Mouse (Mus musculus) midbrain, embryonic 16.5 days (tissue): ENCODE results near the gene Prkci. TPM values are rescaled to one million over a fixed set of nuclear protein-coding genes. Genes with fewer than 3 reads are reported as not detected.

Experiments used
- ATAC-seq: fragments of 200-750 bp; cut with Nextera tagmentation; 2 replicates; pipeline ENCODE4 v1.8.0; 2017; ENCODE audit warnings: moderate TSS enrichment
- H3K27ac ChIP-seq: fragments of 300-500 bp; sonication (generic); 2 replicates; pipeline ENCODE4 v1.5.1; 2014; ENCODE audit warnings: mild to moderate bottlenecking, low read length, mixed read lengths
- H3K27me3 ChIP-seq: fragments of 300-500 bp; sonication (generic); 2 replicates; pipeline ENCODE4 v1.6.1; 2014; ENCODE audit warnings: low read depth, low read length, mixed read lengths; ENCODE audit not compliant: control insufficient read depth, insufficient read depth
- H3K36me3 ChIP-seq: fragments of 300-500 bp; sonication (generic); 2 replicates; pipeline ENCODE4 v1.6.1; 2014; ENCODE audit warnings: mild to moderate bottlenecking, low read length, moderate library complexity, mixed read lengths; ENCODE audit not compliant: control insufficient read depth, insufficient read depth
- H3K4me1 ChIP-seq: fragments of 300-500 bp; sonication (generic); 2 replicates; pipeline ENCODE4 v1.6.1; 2014; ENCODE audit warnings: mild to moderate bottlenecking, low read length, mixed read lengths; ENCODE audit not compliant: control insufficient read depth, insufficient read depth
- H3K4me2 ChIP-seq: fragments of 300-500 bp; sonication (generic); 2 replicates; pipeline ENCODE4 v1.6.1; 2014; ENCODE audit warnings: mild to moderate bottlenecking, low read length, mixed read lengths
- H3K4me3 ChIP-seq: fragments of 300-500 bp; sonication (generic); 2 replicates; pipeline ENCODE4 v1.5.1; 2014; ENCODE audit warnings: low read depth, mild to moderate bottlenecking, low read length, moderate library complexity, mixed read lengths
- H3K9ac ChIP-seq: fragments of 300-500 bp; sonication (generic); 2 replicates; pipeline ENCODE4 v1.6.1; 2014; ENCODE audit warnings: low read depth, low read length, mixed read lengths
- H3K9me3 ChIP-seq: fragments of 300-500 bp; sonication (generic); replicated peaks from 2 replicates; pipeline ENCODE4 v1.6.1; 2014; ENCODE audit warnings: mild to moderate bottlenecking, low read length, mixed read lengths; ENCODE audit not compliant: control insufficient read depth, poor library complexity, severe bottlenecking
- WGBS: fragments of 180-500 bp; shearing (Covaris S2); extraction: QIAGEN DNeasy Blood & Tissue Kit; methylation state at CpG from one replicate; pipeline ENCODE4 v1.1.7; 2014; 5-methylcytosine and 5-hydroxymethylcytosine counted together
- polyA plus RNA-seq: library from polyadenylated mRNA; unstranded; fragments of >200 nt; fragmentation: Nextera tagmentation; extraction: Ambion mirVana; gene quantifications from 2 replicates; pipeline ENCODE4 v1.2.1, GENCODE M21; 2015

Gene Prkci
- polyA plus RNA-seq, 1 experiment from 2014 or later: 25.5 TPM

GRCm38 (mm10) chr3:31083507-31084245 lies 88.1 kb downstream of the Prkci start:
- H3K4me2 ChIP-seq: no peak overlapping the region
- WGBS: 54% methylated on average over 12 of the region's 12 CpGs
- ATAC-seq: no peak
- H3K4me3 ChIP-seq: no peak overlapping the region
- H3K9me3 ChIP-seq: no peaks in the 10 kb centered on the region
- no peaks in the 10 kb centered on the region for H3K36me3 ChIP-seq
- peaks cover 4% of the 10 kb centered on the region; the same call in 1 of the 2 replicates for H3K4me1 ChIP-seq
- H3K27ac ChIP-seq: no peak overlapping the region
- H3K27me3 ChIP-seq: no peaks in the 10 kb centered on the region
- no peak overlapping the region for H3K9ac ChIP-seq

GRCm38 (mm10) chr3:31085000-31085399 lies 89.5 kb downstream of the Prkci start:
- Histone ChIP-seq H3K36me3 (no peaks in the 10 kb centered on the region), H3K27me3 (no peaks in the 10 kb centered on the region), H3K27ac (no peak overlapping the region), H3K4me2 (no peak overlapping the region), H3K4me1 (peaks cover 4% of the 10 kb centered on the region; the same call in 1 of the 2 replicates), H3K4me3 (no peak overlapping the region), H3K9me3 (no peaks in the 10 kb centered on the region), H3K9ac (no peak overlapping the region)
- no peak for ATAC-seq
- WGBS: 90% methylated on average over 3 of the region's 3 CpGs

GRCm38 (mm10) chr3:31088789-31089775 lies 93.5 kb downstream of the Prkci start:
- no peak overlapping the region for H3K4me2 ChIP-seq
- no peak for ATAC-seq
- no peak overlapping the region for H3K9ac ChIP-seq
- no peaks in the 10 kb centered on the region for H3K36me3 ChIP-seq
- H3K27ac ChIP-seq: no peak overlapping the region
- H3K4me1 ChIP-seq: peaks cover 10% of the 10 kb centered on the region
- no peaks in the 10 kb centered on the region for H3K27me3 ChIP-seq
- no peak overlapping the region for H3K4me3 ChIP-seq
- H3K9me3 ChIP-seq: no peaks in the 10 kb centered on the region
- WGBS: 33% methylated on average over 9 of the region's 10 CpGs

GRCm38 (mm10) chr3:31089956-31090355 lies 94.4 kb downstream of the Prkci start:
- H3K4me1 ChIP-seq: peaks cover 10% of the 10 kb centered on the region
- no peak overlapping the region for H3K9ac ChIP-seq
- no peak overlapping the region for H3K4me2 ChIP-seq
- no peak for ATAC-seq
- H3K27me3 ChIP-seq: no peaks in the 10 kb centered on the region
- no peak overlapping the region for H3K4me3 ChIP-seq
- WGBS: 73% methylated on average over 7 of the region's 7 CpGs
- no peaks in the 10 kb centered on the region for H3K9me3 ChIP-seq
- no peaks in the 10 kb centered on the region for H3K36me3 ChIP-seq
- H3K27ac ChIP-seq: no peak overlapping the region

GRCm38 (mm10) chr3:31093196-31093595 lies 97.6 kb downstream of the Prkci start:
- WGBS: under 1% methylated on average over 13 of the region's 13 CpGs
- Histone ChIP-seq H3K36me3 (0 out of 2 replicates have a peak, but pooled peaks cover 2% of the 10 kb centered on the region), H3K27me3 (no peaks in the 10 kb centered on the region), H3K27ac (peak overlapping the region; percentile 99), H3K4me1 (peaks cover 28% of the 10 kb centered on the region), H3K4me3 (peak overlapping the region; percentile 99), H3K9ac (peak overlapping the region; percentile 96), H3K9me3 (no peaks in the 10 kb centered on the region), H3K4me2 (peak overlapping the region; percentile 83)
- ATAC-seq: peak; percentile 43

GRCm38 (mm10) chr3:31093627-31094351 lies 98.2 kb downstream of the Prkci start:
- Histone ChIP-seq H3K4me3 (peak overlapping the region; percentile 99), H3K4me1 (peaks cover 31% of the 10 kb centered on the region), H3K27me3 (no peaks in the 10 kb centered on the region), H3K27ac (peak overlapping the region; percentile 99), H3K9me3 (no peaks in the 10 kb centered on the region), H3K4me2 (peak overlapping the region; percentile 83), H3K9ac (peak overlapping the region; percentile 96), H3K36me3 (0 out of 2 replicates have a peak, but pooled peaks cover 2% of the 10 kb centered on the region)
- under 1% methylated on average over 43 of the region's 58 CpGs for WGBS
- ATAC-seq: peak; percentile 43

- Histone ChIP-seq H3K4me3 (peak within 1 kb of the TSS; percentile 99), H3K9me3 (no peaks in the 10 kb centered on the region), H3K27me3 (no peaks in the 10 kb centered on the region), H3K9ac (peak within 1 kb of the TSS; percentile 96), H3K4me2 (peak within 1 kb of the TSS; percentile 83), H3K27ac (peak within 1 kb of the TSS; percentile 99), H3K36me3 (0 out of 2 replicates have a peak, but pooled peaks cover 2% of the 10 kb centered on the region), H3K4me1 (peaks cover 35% of the 10 kb centered on the region)
- WGBS: under 1% methylated on average over 39 of the region's 109 CpGs
- ATAC-seq: peak; percentile 94
Measured at GRCm38 (mm10) chr3:31094531-31095178, 99.1 kb downstream of the Prkci start, which contains the start of gene Skil. Gene Skil, plus strand, starts transcription at chr3:31095058.

GRCm38 (mm10) chr3:31095179-31095490 lies 99.6 kb downstream of the Prkci start:
- peak overlapping the region; percentile 99 for H3K4me3 ChIP-seq
- no peak; the same call in 1 of the 2 replicates for ATAC-seq
- peak overlapping the region; percentile 99 for H3K27ac ChIP-seq
- H3K9ac ChIP-seq: peak overlapping the region; percentile 96
- peaks cover 40% of the 10 kb centered on the region for H3K4me1 ChIP-seq
- 0 out of 2 replicates have a peak, but pooled peaks cover 2% of the 10 kb centered on the region for H3K36me3 ChIP-seq
- H3K4me2 ChIP-seq: peak overlapping the region; percentile 70
- WGBS: 1% methylated on average over 12 of the region's 39 CpGs
- H3K9me3 ChIP-seq: no peaks in the 10 kb centered on the region
- no peaks in the 10 kb centered on the region for H3K27me3 ChIP-seq
